Mouse (Mus musculus) hindbrain, embryonic 12.5 days (tissue): Measurements from ENCODE around the gene Oprl1. TPM values are rescaled to one million over a fixed set of nuclear protein-coding genes. Genes with fewer than 3 reads are reported as not detected.

ENCODE experiments used
- ATAC-seq: fragments of 200-750 bp; cut with Nextera tagmentation; 2 replicates; pipeline ENCODE4 v1.8.0; 2017; ENCODE audit warnings: moderate TSS enrichment; ENCODE audit not compliant: low FRiP score
- H3K27ac ChIP-seq: fragments of 300-500 bp; sonication (generic); 2 replicates; pipeline ENCODE4 v1.5.1; 2016; ENCODE audit warnings: mild to moderate bottlenecking
- H3K27me3 ChIP-seq: fragments of 300-500 bp; sonication (generic); 2 replicates; pipeline ENCODE4 v1.6.1; 2016; ENCODE audit warnings: mild to moderate bottlenecking
- H3K36me3 ChIP-seq: fragments of 300-500 bp; sonication (generic); 2 replicates; pipeline ENCODE4 v1.6.1; 2016; ENCODE audit warnings: mild to moderate bottlenecking
- H3K4me1 ChIP-seq: fragments of 300-500 bp; sonication (generic); 2 replicates; pipeline ENCODE4 v1.6.1; 2016
- H3K4me2 ChIP-seq: fragments of 300-500 bp; sonication (generic); replicated peaks from 2 replicates; pipeline ENCODE4 v1.6.1; 2016; ENCODE audit warnings: mild to moderate bottlenecking
- H3K4me3 ChIP-seq: fragments of 300-500 bp; sonication (generic); 2 replicates; pipeline ENCODE4 v1.5.1; 2016; ENCODE audit warnings: mild to moderate bottlenecking
- H3K9ac ChIP-seq: fragments of 300-500 bp; sonication (generic); 2 replicates; pipeline ENCODE4 v1.6.1; 2016; ENCODE audit warnings: mild to moderate bottlenecking, moderate library complexity
- H3K9me3 ChIP-seq: fragments of 300-500 bp; sonication (generic); replicated peaks from 2 replicates; pipeline ENCODE4 v1.6.1; 2016; ENCODE audit warnings: mild to moderate bottlenecking
- WGBS: fragments of 180-500 bp; shearing (Covaris S2); methylation state at CpG from one replicate; pipeline ENCODE4 v1.1.7; 2016; 5-methylcytosine and 5-hydroxymethylcytosine counted together
- polyA plus RNA-seq: library from polyadenylated mRNA; unstranded; fragments of >200 nt; fragmentation: Nextera tagmentation; extraction: Ambion mirVana; gene quantifications from 2 replicates; pipeline ENCODE4 v1.2.1, GENCODE M21; 2016

Gene Oprl1
- polyA plus RNA-seq, 1 experiment from 2014 or later: 42.7 TPM

GRCm38 (mm10) chr2:181679951-181680715 is 34.7 kb upstream of the Oprl1 start, which contains the start of gene Tcea2:
Gene Tcea2 (plus strand): TSS chr2:181680310.
- H3K27ac ChIP-seq: 0 out of 2 replicates have a peak within 1 kb of the TSS, but pooled peaks have one; percentile 40
- under 1% methylated on average over 60 of the region's 69 CpGs for WGBS
- ATAC-seq: peak; percentile 57

DNA sequence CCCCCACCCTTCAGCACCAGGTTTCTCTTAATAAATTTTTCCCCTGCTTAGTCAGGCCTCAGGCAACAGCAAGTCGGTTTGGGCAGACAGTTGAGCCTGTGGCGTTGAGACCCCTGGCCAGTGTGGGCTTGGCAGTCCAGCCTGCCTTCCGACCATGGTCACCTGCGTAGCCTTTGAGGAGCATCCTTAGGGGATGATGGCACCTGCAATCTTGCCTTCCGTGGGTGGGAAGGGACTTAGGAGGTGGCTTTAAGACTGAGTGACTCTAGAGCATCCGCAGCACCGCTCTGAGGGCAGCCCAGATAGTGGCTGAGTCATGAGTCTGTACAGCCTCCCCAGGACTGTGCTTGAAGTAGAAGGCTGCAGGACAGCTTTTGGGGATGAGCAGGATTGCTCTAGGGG is 34.1 kb upstream of the Oprl1 start:
- Histone ChIP-seq H3K27ac (0 out of 2 replicates have a peak overlapping the region, but pooled peaks have one; percentile 40), H3K4me3 (peak overlapping the region; percentile 63), H3K4me1 (peaks cover 23% of the 10 kb centered on the region), H3K9me3 (no peaks in the 10 kb centered on the region), H3K4me2 (peak overlapping the region; percentile 89), H3K27me3 (no peaks in the 10 kb centered on the region), H3K9ac (peak overlapping the region; percentile 90), H3K36me3 (no peaks in the 10 kb centered on the region)
- 15% methylated on average over 7 of the region's 7 CpGs for WGBS
- peak; percentile 27 for ATAC-seq

More at GRCm38 (mm10) chr2:181679951-181680715, 34.7 kb upstream of the Oprl1 start, which contains the start of gene Tcea2:
- H3K4me1 ChIP-seq: peaks cover 29% of the 10 kb centered on the region
- H3K4me2 ChIP-seq: peak within 1 kb of the TSS; percentile 89
- H3K9me3 ChIP-seq: no peaks in the 10 kb centered on the region
- H3K9ac ChIP-seq: peak within 1 kb of the TSS; percentile 90
- H3K27me3 ChIP-seq: no peaks in the 10 kb centered on the region
- H3K4me3 ChIP-seq: peak within 1 kb of the TSS; percentile 63
- H3K36me3 ChIP-seq: no peaks in the 10 kb centered on the region

GRCm38 (mm10) chr2:181681978-181682377 is 32.8 kb upstream of the Oprl1 start:
- Histone ChIP-seq H3K4me2 (no peak overlapping the region), H3K4me3 (no peak overlapping the region), H3K4me1 (peaks cover 17% of the 10 kb centered on the region), H3K9me3 (no peaks in the 10 kb centered on the region), H3K9ac (no peak overlapping the region), H3K27ac (no peak overlapping the region), H3K36me3 (peaks cover 10% of the 10 kb centered on the region; the same call in 1 of the 2 replicates), H3K27me3 (no peaks in the 10 kb centered on the region)
- 96% methylated on average over 1 of the region's 1 CpGs for WGBS
- no peak for ATAC-seq

DNA sequence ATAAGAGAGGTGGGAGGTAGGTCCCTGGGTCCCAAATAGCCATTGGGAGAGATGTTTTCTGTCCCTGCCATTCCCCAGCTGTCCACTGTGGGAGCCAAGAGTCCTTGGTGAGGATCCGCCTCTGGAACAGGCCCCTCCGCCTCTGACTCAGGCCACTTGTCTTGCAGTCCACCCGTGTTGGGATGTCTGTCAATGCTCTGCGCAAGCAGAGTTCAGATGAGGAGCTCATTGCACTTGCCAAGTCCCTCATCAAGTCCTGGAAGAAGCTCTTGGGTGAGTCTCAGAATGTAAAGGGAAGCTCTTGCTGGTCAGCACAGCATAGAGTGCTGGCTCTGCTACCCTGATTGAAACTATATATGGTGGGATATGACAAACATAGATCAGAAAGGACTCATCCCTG is 31.4 kb upstream of the Oprl1 start:
- no peak overlapping the region for H3K4me3 ChIP-seq
- H3K27ac ChIP-seq: no peak overlapping the region
- H3K4me1 ChIP-seq: peaks cover 14% of the 10 kb centered on the region
- no peak for ATAC-seq
- no peak overlapping the region for H3K9ac ChIP-seq
- H3K9me3 ChIP-seq: no peaks in the 10 kb centered on the region
- H3K36me3 ChIP-seq: peaks cover 23% of the 10 kb centered on the region; the same call in 1 of the 2 replicates
- H3K27me3 ChIP-seq: no peaks in the 10 kb centered on the region
- WGBS: 67% methylated on average over 4 of the region's 4 CpGs
- H3K4me2 ChIP-seq: no peak overlapping the region

DNA sequence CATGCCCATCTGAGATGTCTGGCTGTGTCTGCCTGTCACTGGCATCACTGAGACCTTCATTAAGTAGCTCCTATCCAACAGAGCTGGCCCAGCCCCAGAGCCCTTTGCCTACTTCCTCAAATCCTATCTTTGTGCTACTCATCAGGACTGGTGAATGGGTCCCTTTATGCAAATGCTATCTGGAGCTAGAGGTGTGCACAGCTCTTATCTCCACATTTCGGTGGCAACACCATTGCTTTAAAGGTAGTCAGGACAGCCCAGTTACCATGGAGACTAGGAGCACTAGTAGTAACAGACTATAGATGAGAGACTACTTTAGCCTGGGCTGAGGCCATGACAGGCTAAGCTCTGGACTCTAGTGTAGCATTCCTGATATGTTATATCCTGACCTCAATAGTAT is 30.1 kb upstream of the Oprl1 start:
- H3K27ac ChIP-seq: no peak overlapping the region
- H3K27me3 ChIP-seq: no peaks in the 10 kb centered on the region
- no peaks in the 10 kb centered on the region for H3K9me3 ChIP-seq
- H3K4me2 ChIP-seq: no peak overlapping the region
- H3K4me1 ChIP-seq: peaks cover 11% of the 10 kb centered on the region
- H3K36me3 ChIP-seq: peaks cover 33% of the 10 kb centered on the region
- ATAC-seq: no peak
- 93% methylated on average over 1 of the region's 1 CpGs for WGBS
- no peak overlapping the region for H3K4me3 ChIP-seq
- no peak overlapping the region for H3K9ac ChIP-seq

GRCm38 (mm10) chr2:181685686-181686085 is 29.1 kb upstream of the Oprl1 start:
- H3K4me1 ChIP-seq: peaks cover 6% of the 10 kb centered on the region
- H3K36me3 ChIP-seq: peaks cover 33% of the 10 kb centered on the region
- no peaks in the 10 kb centered on the region for H3K27me3 ChIP-seq
- H3K9me3 ChIP-seq: no peaks in the 10 kb centered on the region
- H3K4me2 ChIP-seq: no peak overlapping the region
- H3K9ac ChIP-seq: no peak overlapping the region
- WGBS: 93% methylated on average over 4 of the region's 4 CpGs
- no peak overlapping the region for H3K27ac ChIP-seq
- ATAC-seq: no peak
- H3K4me3 ChIP-seq: no peak overlapping the region

DNA sequence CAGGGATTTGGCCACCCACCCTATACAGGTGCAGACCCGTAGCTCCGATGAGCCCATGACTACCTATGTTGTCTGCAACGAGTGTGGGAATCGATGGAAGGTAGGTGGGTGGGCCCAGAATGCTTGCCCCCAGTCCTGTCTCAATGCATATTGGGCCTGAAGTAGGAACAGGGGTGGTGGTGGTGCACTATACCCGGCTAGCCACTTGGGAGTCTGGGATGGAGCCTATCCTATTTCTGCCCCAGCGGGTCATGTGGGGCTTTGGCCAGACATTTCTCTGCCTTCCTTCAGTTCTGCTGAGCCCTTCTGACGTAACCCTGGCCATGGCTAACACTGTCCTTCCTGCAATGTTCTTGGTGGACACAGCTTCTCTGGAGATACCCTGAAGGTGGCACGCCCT is 27.2 kb upstream of the Oprl1 start:
- no peak overlapping the region for H3K27ac ChIP-seq
- H3K36me3 ChIP-seq: peaks cover 33% of the 10 kb centered on the region
- 94% methylated on average over 8 of the region's 8 CpGs for WGBS
- H3K9me3 ChIP-seq: no peaks in the 10 kb centered on the region
- H3K4me3 ChIP-seq: no peak overlapping the region
- ATAC-seq: no peak
- no peaks in the 10 kb centered on the region for H3K27me3 ChIP-seq
- no peak overlapping the region for H3K9ac ChIP-seq
- peaks cover 5% of the 10 kb centered on the region for H3K4me1 ChIP-seq
- H3K4me2 ChIP-seq: no peak overlapping the region

GRCm38 (mm10) chr2:181689466-181690160 is 25.2 kb upstream of the Oprl1 start:
- no peaks in the 10 kb centered on the region for H3K27me3 ChIP-seq
- no peak for ATAC-seq
- no peaks in the 10 kb centered on the region for H3K9me3 ChIP-seq
- H3K4me1 ChIP-seq: peaks cover 18% of the 10 kb centered on the region
- H3K27ac ChIP-seq: no peak overlapping the region
- WGBS: 93% methylated on average over 10 of the region's 10 CpGs
- no peak overlapping the region for H3K9ac ChIP-seq
- H3K4me3 ChIP-seq: no peak overlapping the region
- no peak overlapping the region for H3K4me2 ChIP-seq
- H3K36me3 ChIP-seq: peaks cover 33% of the 10 kb centered on the region

- H3K9ac ChIP-seq: 0 out of 2 replicates have a peak overlapping the region, but pooled peaks have one; percentile 19
- H3K9me3 ChIP-seq: no peaks in the 10 kb centered on the region
- H3K4me3 ChIP-seq: no peak overlapping the region
- H3K27ac ChIP-seq: no peak overlapping the region
- H3K27me3 ChIP-seq: peaks cover 7% of the 10 kb centered on the region; the same call in 1 of the 2 replicates
- 86% methylated on average over 6 of the region's 6 CpGs for WGBS
- ATAC-seq: no peak
- H3K4me1 ChIP-seq: peaks cover 18% of the 10 kb centered on the region
- no peak overlapping the region for H3K4me2 ChIP-seq
- H3K36me3 ChIP-seq: peaks cover 32% of the 10 kb centered on the region
Measured at GRCm38 (mm10) chr2:181691083-181691482, 23.7 kb upstream of the Oprl1 start.

DNA sequence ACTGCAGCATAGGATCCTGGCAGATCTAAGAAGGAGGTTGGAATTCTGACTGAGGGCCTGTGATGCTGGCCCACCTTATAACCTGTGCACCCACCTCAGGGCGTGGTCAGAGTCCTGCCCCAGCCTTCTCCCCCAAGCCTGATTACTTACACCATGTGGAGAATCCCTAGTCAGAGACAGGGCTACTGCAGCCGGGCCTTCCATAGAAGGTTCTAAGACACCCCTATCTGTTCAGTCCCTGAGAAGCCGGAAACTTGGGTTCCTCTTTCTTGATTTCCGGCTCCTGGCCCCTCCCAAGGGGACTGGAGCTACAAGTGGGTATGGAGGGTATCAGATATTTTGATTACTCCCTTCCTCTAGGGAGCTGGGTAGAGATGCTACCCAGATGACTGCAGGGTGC is 23.2 kb upstream of the Oprl1 start:
- H3K9ac ChIP-seq: no peak overlapping the region

GRCm38 (mm10) chr2:181692304-181692703 is 22.5 kb upstream of the Oprl1 start:
- Histone ChIP-seq H3K27me3 (peaks cover 7% of the 10 kb centered on the region; the same call in 1 of the 2 replicates), H3K4me2 (peak overlapping the region; percentile 95), H3K9me3 (no peaks in the 10 kb centered on the region), H3K4me3 (peak overlapping the region; percentile 68; the same call in 1 of the 2 replicates), H3K27ac (no peak overlapping the region), H3K9ac (no peak overlapping the region), H3K4me1 (peaks cover 18% of the 10 kb centered on the region), H3K36me3 (peaks cover 20% of the 10 kb centered on the region)
- whole genome bisulfite sequencing: 92% methylated on average over 3 of the region's 3 CpGs
- no peak for ATAC-seq

More for the DNA sequence above, 23.2 kb upstream of the Oprl1 start:
- 91% methylated on average over 4 of the region's 4 CpGs for WGBS
- no peak for ATAC-seq
- Histone ChIP-seq H3K4me2 (no peak overlapping the region), H3K9me3 (no peaks in the 10 kb centered on the region), H3K4me3 (no peak overlapping the region), H3K27me3 (peaks cover 7% of the 10 kb centered on the region; the same call in 1 of the 2 replicates), H3K4me1 (peaks cover 18% of the 10 kb centered on the region), H3K36me3 (peaks cover 27% of the 10 kb centered on the region), H3K27ac (no peak overlapping the region)
